ENCODE assay signal across 8 mouse cellular contexts in the genomic region with DNA sequence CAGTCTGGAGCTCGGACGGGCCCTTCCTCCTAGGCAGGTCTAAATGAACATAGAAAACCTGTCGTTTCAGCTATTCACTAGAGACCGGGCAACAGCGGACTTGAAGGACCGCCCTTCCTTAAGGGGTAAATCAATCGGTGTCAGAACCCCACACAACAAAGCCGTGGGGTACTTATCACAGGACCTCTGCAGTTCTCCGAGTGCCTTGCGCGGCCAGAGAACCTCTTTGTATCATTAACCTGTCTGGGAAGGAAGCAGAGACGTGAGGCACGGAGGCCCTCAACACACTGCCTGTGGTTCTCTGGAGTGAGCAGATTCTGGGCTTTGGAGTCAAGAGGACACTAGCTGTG. TPM values are rescaled to one million over a fixed set of nuclear protein-coding genes. Genes with fewer than 3 reads are reported as not detected.
A peak's percentile ranks its signal among the peaks of the same experiment; 100 is the strongest.
DNase-seq lines count a peak whose midpoint lies in the region; ATAC-seq and TF ChIP-seq lines count a peak whose summit lies in the region.

No protein-coding gene starts in this region.

- no peaks in the 10 kb centered on the region for H3K27me3 ChIP-seq in heart, embryonic 16.5 days (ENCODE audit: control insufficient read depth, insufficient read depth, low read length)
- H3K27me3 ChIP-seq in MEL (ENCODE audit: control insufficient read depth in 1 of 2, insufficient read depth in 2 of 2, low read length in 2 of 2): no peaks in the 10 kb centered on the region
- no peaks in the 10 kb centered on the region for H3K27me3 ChIP-seq in lung, postnatal 0 days (replicated peaks; ENCODE audit: insufficient read depth, low read length)

- no peak for ATAC-seq in heart, embryonic 16.5 days (replicated peaks; ENCODE audit: extremely low read depth, insufficient read depth, low FRiP score)
- ATAC-seq in granulocyte monocyte progenitor cell, adult 5-6 weeks (replicated peaks; ENCODE audit: poor library complexity, severe bottlenecking): peak; percentile 21
- peak; percentile 14 for ATAC-seq in lung, postnatal 0 days

- TF ChIP-seq CTCF in MEL (IDR thresholded peaks at IDR 0.05 in 2 of 3, conservative IDR thresholded peaks at IDR 0.05 in 1 of 3; ENCODE audit: control insufficient read depth in 1 of 3, insufficient read depth in 1 of 3, low read depth in 2 of 3, low read length in 3 of 3, poor library complexity in 1 of 3, severe bottlenecking in 1 of 3): no peak
- TF ChIP-seq CTCF in lung, postnatal 0 days (IDR thresholded peaks at IDR 0.05): no peak

- TF ChIP-seq RAD21 in MEL (IDR thresholded peaks at IDR 0.05; ENCODE audit: low read depth, low read length): no peak

- TF ChIP-seq POLR2A in MEL (IDR thresholded peaks at IDR 0.05; ENCODE audit: control insufficient read depth in 1 of 2, insufficient read depth in 1 of 2, low read depth in 1 of 2, low read length in 2 of 2, poor library complexity in 1 of 2): no peak

- DNase-seq in heart, postnatal 14 days: no peak
- DNase-seq in MEL (ENCODE audit: low read depth, low spot score): no peak
- no peak for DNase-seq in lung, postnatal 0 days (ENCODE audit: low spot score)
- DNase-seq in T-cell, adult 2 months (ENCODE audit: low spot score): no peak
- no peak for DNase-seq in left cerebral cortex, postnatal 36 days (ENCODE audit: low spot score in 2 of 2)
- no peak for DNase-seq in layer of hippocampus, postnatal 14 days (ENCODE audit: low spot score in 2 of 2)

- peaks cover 25% of the 10 kb centered on the region for H3K4me1 ChIP-seq in heart, embryonic 16.5 days (ENCODE audit: control insufficient read depth, insufficient read depth, low read length)
- H3K4me1 ChIP-seq in MEL (ENCODE audit: control insufficient read depth in 1 of 2, insufficient read depth in 2 of 2, low read length in 2 of 2): peaks cover 6 to 27% of the 10 kb centered on the region in 2 experiments; a peak in 3 of 4 replicates
- H3K4me1 ChIP-seq in lung, postnatal 0 days (ENCODE audit: insufficient read depth, low read depth, low read length): peaks cover 4% of the 10 kb centered on the region; the same call in 1 of the 2 replicates

- peak overlapping the region; percentile 90 for H3K4me3 ChIP-seq in heart, embryonic 16.5 days (ENCODE audit: low read length)
- H3K4me3 ChIP-seq in MEL (ENCODE audit: control insufficient read depth in 1 of 2, insufficient read depth in 1 of 2, low read depth in 2 of 2, low read length in 2 of 2): peak overlapping the region; percentile 79 to 85
- peak overlapping the region; percentile 79 for H3K4me3 ChIP-seq in lung, postnatal 0 days (ENCODE audit: low read depth, low read length)

- H3K36me3 ChIP-seq in heart, embryonic 16.5 days (ENCODE audit: control insufficient read depth, insufficient read depth): peaks cover 15% of the 10 kb centered on the region
- peaks cover 1 to 38% of the 10 kb centered on the region in 2 experiments; a peak in 2 of 4 replicates for H3K36me3 ChIP-seq in MEL (ENCODE audit: control insufficient read depth in 1 of 2, insufficient read depth in 2 of 2, low read length in 2 of 2)
- no peaks in the 10 kb centered on the region for H3K36me3 ChIP-seq in lung, postnatal 0 days (ENCODE audit: insufficient read depth, low read length)

- no peak for TF ChIP-seq EP300 in MEL (IDR thresholded peaks at IDR 0.05; ENCODE audit: low read depth in 1 of 2, low read length in 2 of 2)
- no peak for TF ChIP-seq EP300 in lung, postnatal 0 days (IDR thresholded peaks at IDR 0.05)

- no peaks in the 10 kb centered on the region for H3K9me3 ChIP-seq in heart, embryonic 16.5 days (replicated peaks; ENCODE audit: control insufficient read depth, low read length)
- H3K9me3 ChIP-seq in MEL (replicated peaks; ENCODE audit: insufficient read depth, low read length): no peaks in the 10 kb centered on the region
- no peaks in the 10 kb centered on the region for H3K9me3 ChIP-seq in lung, postnatal 0 days (ENCODE audit: low read length)

- H3K9ac ChIP-seq in heart, embryonic 16.5 days (ENCODE audit: low read length): peak overlapping the region; percentile 91
- H3K9ac ChIP-seq in MEL (ENCODE audit: control insufficient read depth, low read depth, low read length, poor library complexity, severe bottlenecking): peak overlapping the region; percentile 90
- peak overlapping the region; percentile 78 for H3K9ac ChIP-seq in lung, postnatal 0 days (replicated peaks; ENCODE audit: low read depth)

- intact Hi-C loops in heart, postnatal 14 days (cut with DNase I): no loop called here
- intact Hi-C loops in left cerebral cortex, postnatal 36 days (cut with DNase I): loop anchor here (5.0 kb wide), 2 partner anchors 35 to 125 kb away; a partner anchor contains a TSS

- under 1% methylated on average over 13 of the region's 13 CpGs for WGBS in heart, embryonic 16.5 days
- WGBS in lung, postnatal 0 days: under 1% methylated on average over 13 of the region's 13 CpGs

- peaks cover 49% of the 10 kb centered on the region for H3K79me2 ChIP-seq in MEL (ENCODE audit: control insufficient read depth, insufficient read depth, low read length, poor library complexity)

- H3K27ac ChIP-seq in heart, embryonic 16.5 days (ENCODE audit: low read length): peak overlapping the region; percentile 93
- peak overlapping the region; percentile 89 for H3K27ac ChIP-seq in MEL (ENCODE audit: control insufficient read depth, low read depth, low read length)
- peak overlapping the region; percentile 91 for H3K27ac ChIP-seq in lung, postnatal 0 days (ENCODE audit: low read length)

- H3K4me2 ChIP-seq in heart, embryonic 16.5 days (ENCODE audit: low read depth, low read length): peak overlapping the region; percentile 85
- peak overlapping the region; percentile 85 for H3K4me2 ChIP-seq in lung, postnatal 0 days (replicated peaks; ENCODE audit: low read depth, low read length)

TF ChIP-seq in MEL, 35 proteins besides CTCF, POLR2A, EP300 and RAD21:
- TF ChIP-seq POLR2AphosphoS2 (IDR thresholded peaks at IDR 0.05; ENCODE audit: low read length) (no peak), ETS1 (IDR thresholded peaks at IDR 0.05; ENCODE audit: low read depth, low read length) (0 out of 2 replicates have a peak, but pooled peaks have one; percentile 20), HCFC1 (IDR thresholded peaks at IDR 0.05; ENCODE audit: low read depth, low read length) (no peak)

RNA-seq across cellular contexts. Expression of a gene that starts 0.6 kb away (rescaled TPM):
- 42.2 and 43.9 TPM in 2 replicates for polyA plus RNA-seq in heart, embryonic 16.5 days (2015; fragmentation: Nextera tagmentation; extraction: Ambion mirVana)
- 10 to 100 TPM; 30.0 to 32.2 TPM for total RNA-seq in heart, postnatal 14 days (2021)
- 44.5 and 53.4 TPM in 2 replicates for total RNA-seq in MEL (2012; rRNA removed)
- 10 to 100 TPM in 1 of 2 experiments, not detected in 1; 96.0 TPM for polyA plus RNA-seq in MEL (2012; ENCODE audit: insufficient read depth in 1 of 2, insufficient read length in 2 of 2, low read depth in 1 of 2, low replicate concordance in 2 of 2, missing spikeins in 1 of 2)
- 59.0 and 70.4 TPM in 2 replicates for total RNA-seq in granulocyte monocyte progenitor cell, adult 5-6 weeks (2014; fragmentation: Nextera tagmentation)
- 45.5 and 59.1 TPM in 2 replicates for total RNA-seq in granulocyte monocyte progenitor cell, adult 5-6 weeks (2017)
- 38.0 and 40.2 TPM in 2 replicates for polyA plus RNA-seq in lung, postnatal 0 days (2015; fragmentation: Nextera tagmentation; extraction: Ambion mirVana)
- total RNA-seq in left cerebral cortex, postnatal 36 days (2021): 10 to 100 TPM; 24.3 to 50.5 TPM
- 10 to 100 TPM; 31.9 to 34.5 TPM for total RNA-seq in layer of hippocampus, postnatal 14 days (2021)

RNA-seq across cellular contexts. Expression of a gene that starts 0.7 kb away (rescaled TPM):
- polyA plus RNA-seq in heart, embryonic 16.5 days (2015; fragmentation: Nextera tagmentation; extraction: Ambion mirVana): 19.5 and 19.7 TPM in 2 replicates
- total RNA-seq in heart, postnatal 14 days (2021): 10 to 100 TPM; 15.5 to 15.6 TPM
- 18.4 and 22.5 TPM in 2 replicates for total RNA-seq in MEL (2012; rRNA removed)
- 10 to 100 TPM; 18.9 to 99.9 TPM for polyA plus RNA-seq in MEL (2012; ENCODE audit: insufficient read depth in 1 of 2, insufficient read length in 2 of 2, low read depth in 1 of 2, low replicate concordance in 2 of 2, missing spikeins in 1 of 2)
- 9.1 and 10.4 TPM in 2 replicates for total RNA-seq in granulocyte monocyte progenitor cell, adult 5-6 weeks (2014; fragmentation: Nextera tagmentation)
- total RNA-seq in granulocyte monocyte progenitor cell, adult 5-6 weeks (2017): 13.9 and 21.9 TPM in 2 replicates
- polyA plus RNA-seq in lung, postnatal 0 days (2015; fragmentation: Nextera tagmentation; extraction: Ambion mirVana): 8.2 and 8.7 TPM in 2 replicates
- 10 to 100 TPM; 12.0 to 13.4 TPM for total RNA-seq in left cerebral cortex, postnatal 36 days (2021)
- total RNA-seq in layer of hippocampus, postnatal 14 days (2021): 10 to 100 TPM; 10.6 to 11.5 TPM

RNA-seq across cellular contexts. Expression of a gene that starts 35.1 kb away (rescaled TPM):
- polyA plus RNA-seq in heart, embryonic 16.5 days (2015; fragmentation: Nextera tagmentation; extraction: Ambion mirVana): 75.4 and 79.0 TPM in 2 replicates
- 10 to 100 TPM; 23.7 to 24.9 TPM for total RNA-seq in heart, postnatal 14 days (2021)
- 19.5 and 21.4 TPM in 2 replicates for total RNA-seq in MEL (2012; rRNA removed)
- 10 to 100 TPM in 1 of 2 experiments, not detected in 1; 28.0 TPM for polyA plus RNA-seq in MEL (2012; ENCODE audit: insufficient read depth in 1 of 2, insufficient read length in 2 of 2, low read depth in 1 of 2, low replicate concordance in 2 of 2, missing spikeins in 1 of 2)
- 4.0 and 9.1 TPM in 2 replicates for total RNA-seq in granulocyte monocyte progenitor cell, adult 5-6 weeks (2014; fragmentation: Nextera tagmentation)
- 3.9 and 6.2 TPM in 2 replicates for total RNA-seq in granulocyte monocyte progenitor cell, adult 5-6 weeks (2017)
- 86.9 and 97.1 TPM in 2 replicates for polyA plus RNA-seq in lung, postnatal 0 days (2015; fragmentation: Nextera tagmentation; extraction: Ambion mirVana)
- 10 to 100 TPM; 15.6 to 20.2 TPM for total RNA-seq in left cerebral cortex, postnatal 36 days (2021)
- total RNA-seq in layer of hippocampus, postnatal 14 days (2021): 10 to 100 TPM; 23.2 to 23.8 TPM

RNA-seq across cellular contexts. Expression of a gene that starts 43.7 kb away (rescaled TPM):
- polyA plus RNA-seq in heart, embryonic 16.5 days (2015; fragmentation: Nextera tagmentation; extraction: Ambion mirVana): not detected in 2 replicates
- not detected for total RNA-seq in heart, postnatal 14 days (2021)
- total RNA-seq in MEL (2012; rRNA removed): not detected in 2 replicates
- not detected for polyA plus RNA-seq in MEL (2012; ENCODE audit: insufficient read depth in 1 of 2, insufficient read length in 2 of 2, low read depth in 1 of 2, low replicate concordance in 2 of 2, missing spikeins in 1 of 2)
- not detected in 2 replicates for total RNA-seq in granulocyte monocyte progenitor cell, adult 5-6 weeks (2014; fragmentation: Nextera tagmentation)
- not detected in 2 replicates for total RNA-seq in granulocyte monocyte progenitor cell, adult 5-6 weeks (2017)
- polyA plus RNA-seq in lung, postnatal 0 days (2015; fragmentation: Nextera tagmentation; extraction: Ambion mirVana): not detected in 2 replicates
- not detected for total RNA-seq in left cerebral cortex, postnatal 36 days (2021)
- not detected for total RNA-seq in layer of hippocampus, postnatal 14 days (2021)
